Mouse (Mus musculus): Measurements from ENCODE around the gene Ank.

DNA sequence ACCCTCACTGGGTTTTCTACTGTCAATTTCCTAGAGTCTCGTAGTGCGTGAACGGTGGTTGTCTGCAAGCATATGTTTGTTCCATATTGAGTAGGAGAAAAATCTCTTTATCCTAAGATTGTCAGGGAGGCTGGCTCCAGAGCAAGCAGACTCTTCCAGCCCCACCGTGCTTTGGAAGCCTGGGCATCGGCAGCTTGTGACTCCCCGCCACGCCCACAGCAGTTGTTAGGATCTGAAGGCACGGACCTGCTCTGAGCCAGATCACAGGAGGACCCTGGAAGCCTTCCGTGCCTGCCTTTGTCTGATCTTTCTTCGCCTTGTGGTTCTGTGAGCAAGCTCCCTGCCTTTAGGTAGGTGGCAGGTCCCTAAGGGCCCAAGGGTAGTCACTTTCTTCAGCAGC is 21.6 kb downstream of the Ank start:
- TF ChIP-seq CTCF (IDR thresholded peaks at IDR 0.05) (no peak), POLR2A (IDR thresholded peaks at IDR 0.05; ENCODE audit: insufficient read depth, low read depth, low read length) (no peak), EP300 (IDR thresholded peaks at IDR 0.05; ENCODE audit: insufficient read depth, low read depth, low read length) (no peak)
